Mouse (Mus musculus): ENCODE results near the gene Hace1.

The Hace1 gene

GRCm38 (mm10) chr10:45695522-45695921 lies 117.9 kb downstream of the Hace1 start:
- in situ Hi-C loops (cut with MboI, MseI) = no loop called here

DNA sequence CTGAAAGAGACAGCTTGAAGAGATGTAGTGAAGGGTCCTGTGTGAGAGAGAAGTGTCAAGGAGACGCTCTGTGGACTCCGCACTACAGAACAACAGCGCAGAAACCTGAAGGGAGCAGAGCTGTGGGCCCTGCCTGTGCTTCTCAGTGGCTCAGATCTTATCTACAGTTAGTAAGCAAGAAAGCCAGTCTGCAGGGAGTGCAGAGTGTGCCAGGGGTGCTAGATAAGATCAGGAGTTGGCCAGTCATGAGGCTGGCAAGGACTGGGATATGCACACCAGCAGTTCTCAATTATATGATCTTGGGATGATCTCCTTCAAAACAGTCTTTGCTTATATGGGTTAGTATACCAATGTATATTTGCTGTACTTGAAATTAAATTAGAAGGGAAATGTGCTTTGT lies 121.3 kb downstream of the Hace1 start:
- in situ Hi-C loops (cut with MboI, MseI) = no loop called here

DNA sequence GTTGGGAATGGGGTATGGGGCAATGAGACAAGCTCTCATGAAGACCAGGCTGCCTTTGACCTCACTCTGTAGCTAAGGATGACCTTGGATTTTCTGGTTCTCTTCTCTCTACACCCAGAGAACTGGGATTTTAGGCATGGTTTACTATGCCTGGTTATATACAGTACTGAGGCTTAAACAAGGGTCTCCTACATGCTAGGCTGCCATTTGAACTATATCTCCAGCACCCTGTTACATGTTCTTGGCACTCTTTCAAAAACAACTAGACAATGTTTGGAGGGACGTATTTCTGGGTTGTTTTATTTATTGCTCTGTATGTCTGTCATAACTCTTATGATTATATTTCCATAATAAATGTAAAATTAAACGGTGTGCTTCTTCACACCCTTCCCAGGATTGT lies 129.2 kb downstream of the Hace1 start:
- in situ Hi-C loops (cut with MboI, MseI) = no loop called here

DNA sequence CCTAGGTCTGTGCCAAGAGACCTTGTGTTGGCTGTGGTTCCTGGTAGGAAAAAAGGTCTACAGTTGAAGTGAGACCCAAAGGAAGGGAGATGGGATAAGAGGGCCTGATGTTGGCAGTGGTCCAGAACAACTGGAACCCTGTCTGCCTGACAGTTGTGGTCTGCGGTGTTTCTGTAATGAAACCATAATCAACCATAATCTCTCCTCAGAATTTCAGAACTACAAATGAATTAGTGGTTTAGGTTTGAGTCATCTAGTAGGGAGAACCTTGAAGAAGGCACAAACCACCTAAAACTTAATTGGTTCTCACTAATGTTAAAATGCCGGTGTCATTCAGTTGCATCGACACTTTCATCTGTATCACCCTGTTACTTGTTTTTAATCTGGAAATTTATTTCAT lies 133.2 kb downstream of the Hace1 start:
- in situ Hi-C loops (cut with MboI, MseI) = no loop called here

- in situ Hi-C loops (cut with MboI, MseI) = no loop called here
Observed at GRCm38 (mm10) chr10:45711348-45711747, 133.7 kb downstream of the Hace1 start.
